Mouse (Mus musculus) liver, adult 2 months (tissue): ENCODE measurements around the gene Msh3.

Experiments used
- CTCF ChIP-seq: fragments of 200-500 bp; IDR thresholded peaks from 2 replicates; pipeline ENCODE4 v1.5.1; 2011; ENCODE audit warnings: low read depth, low read length, control low read depth
- POLR2A ChIP-seq: fragments of 200-500 bp; IDR thresholded peaks from 2 replicates; pipeline ENCODE4 v1.6.1; 2011; ENCODE audit warnings: low read length, control low read depth; ENCODE audit not compliant: insufficient read depth; ENCODE audit errors: extremely low read depth

DNA sequence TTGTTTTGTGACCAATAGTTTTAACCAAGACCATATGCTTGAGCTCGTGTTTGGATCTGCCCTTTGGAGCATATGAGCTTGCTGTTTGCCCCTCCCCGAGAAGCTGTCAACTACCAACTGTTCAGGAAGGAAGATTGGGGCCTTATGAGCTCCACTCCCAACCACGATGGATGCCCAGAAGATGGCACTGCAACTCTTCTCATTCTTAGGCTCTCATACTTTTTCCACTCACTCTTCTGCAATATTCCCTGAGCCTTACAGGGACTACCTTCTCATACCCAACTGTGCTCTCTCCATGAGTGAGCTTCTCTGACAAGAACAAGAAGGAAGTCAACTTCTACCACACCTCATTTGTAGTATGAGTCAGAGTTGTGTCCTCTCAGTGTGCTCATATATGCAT lies 87.7 kb downstream of the Msh3 start:
- no peak for TF ChIP-seq CTCF
- TF ChIP-seq POLR2A = no peak
